9 mouse cellular contexts compared by ENCODE assay signal in genomic region chr2:181392600-181393213, GRCm38 (mm10). TPM values are rescaled to one million over a fixed set of nuclear protein-coding genes. Genes with fewer than 3 reads are reported as not detected.
DNase-seq lines count a peak whose midpoint lies in the region; ATAC-seq and TF ChIP-seq lines count a peak whose summit lies in the region.
"Had no signal": no experiment of that assay in that cellular context is flagged by ENCODE, and none has a peak within 500 bp of the region (broad histone marks: within the 10 kb centered on the region; RNA-seq: fewer than 3 reads in every experiment).

No protein-coding gene starts in this region.

- no peak overlapping the region for H3K4me3 ChIP-seq in MEL (ENCODE audit: control insufficient read depth in 1 of 2, insufficient read depth in 1 of 2, low read depth in 2 of 2, low read length in 2 of 2)
- H3K4me3 ChIP-seq in forebrain, embryonic 16.5 days (replicated peaks; ENCODE audit: low read length), result no peak overlapping the region
- H3K4me3 ChIP-seq in hindbrain, embryonic 11.5 days (ENCODE audit: low read depth, low read length), result no peak overlapping the region
- no peak overlapping the region for H3K4me3 ChIP-seq in lung, embryonic 16.5 days (ENCODE audit: low read length)
- H3K4me3 ChIP-seq: limb, embryonic 12.5 days had no signal

- peak; percentile 84 to 88 (median 86) for TF ChIP-seq CTCF in MEL (IDR thresholded peaks at IDR 0.05 in 2 of 3, conservative IDR thresholded peaks at IDR 0.05 in 1 of 3; ENCODE audit: control insufficient read depth in 1 of 3, insufficient read depth in 1 of 3, low read depth in 2 of 3, low read length in 3 of 3, poor library complexity in 1 of 3, severe bottlenecking in 1 of 3)

- H3K4me2 ChIP-seq in forebrain, embryonic 16.5 days (ENCODE audit: low read length), result no peak overlapping the region
- H3K4me2 ChIP-seq in hindbrain, embryonic 11.5 days (replicated peaks; ENCODE audit: low read depth, low read length), result no peak overlapping the region
- H3K4me2 ChIP-seq in lung, embryonic 16.5 days (ENCODE audit: low read depth, low read length), result no peak overlapping the region
- H3K4me2 ChIP-seq: limb, embryonic 12.5 days had no signal

- ATAC-seq in forebrain, embryonic 16.5 days, result peak; percentile 86
- no peak for ATAC-seq in hindbrain, embryonic 11.5 days (ENCODE audit: low FRiP score)
- ATAC-seq in lung, embryonic 16.5 days (ENCODE audit: low read depth), result peak; percentile 82

- 35% methylated on average over 4 of the region's 4 CpGs for WGBS in forebrain, embryonic 16.5 days
- 37% methylated on average over 4 of the region's 4 CpGs for whole genome bisulfite sequencing in hindbrain, embryonic 11.5 days
- whole genome bisulfite sequencing in lung, embryonic 16.5 days, result 22% methylated on average over 4 of the region's 4 CpGs

- no peak overlapping the region for H3K9ac ChIP-seq in MEL (ENCODE audit: control insufficient read depth, low read depth, low read length, poor library complexity, severe bottlenecking)
- H3K9ac ChIP-seq in forebrain, embryonic 16.5 days (replicated peaks; ENCODE audit: low read depth, low read length), result no peak overlapping the region
- H3K9ac ChIP-seq in hindbrain, embryonic 11.5 days (ENCODE audit: low read depth, low read length), result no peak overlapping the region
- no peak overlapping the region for H3K9ac ChIP-seq in lung, embryonic 16.5 days (ENCODE audit: low read length)
- H3K9ac ChIP-seq: limb, embryonic 12.5 days had no signal

- peak; percentile 84 for DNase-seq in MEL (ENCODE audit: low read depth, low spot score)
- peak; percentile 91 to 92 for DNase-seq in cerebellum, adult 18-20 months
- peak; percentile 89 for DNase-seq in hindbrain, embryonic 11.5 days (ENCODE audit: low spot score)
- peak; percentile 86 for DNase-seq in layer of hippocampus, adult 9-10 months (ENCODE audit: low spot score)
- peak; percentile 80 for DNase-seq in ovary, postnatal 36 days (ENCODE audit: low spot score)
- peak; percentile 82 for DNase-seq in thymus, postnatal 14 days

- TF ChIP-seq POLR2A in MEL (IDR thresholded peaks at IDR 0.05; ENCODE audit: control insufficient read depth in 1 of 2, insufficient read depth in 1 of 2, low read depth in 1 of 2, low read length in 2 of 2, poor library complexity in 1 of 2), result no peak

- no peak overlapping the region for H3K27ac ChIP-seq in MEL (ENCODE audit: control insufficient read depth, low read depth, low read length)
- H3K27ac ChIP-seq in forebrain, embryonic 16.5 days (ENCODE audit: low read length), result no peak overlapping the region
- H3K27ac ChIP-seq in hindbrain, embryonic 11.5 days (ENCODE audit: low read depth, low read length), result no peak overlapping the region
- H3K27ac ChIP-seq in lung, embryonic 16.5 days (ENCODE audit: low read length), result no peak overlapping the region
- H3K27ac ChIP-seq: limb, embryonic 12.5 days had no signal

- no peaks in the 10 kb centered on the region for H3K36me3 ChIP-seq in MEL (ENCODE audit: control insufficient read depth in 1 of 2, insufficient read depth in 2 of 2, low read length in 2 of 2)
- no peaks in the 10 kb centered on the region for H3K36me3 ChIP-seq in forebrain, embryonic 16.5 days (ENCODE audit: control insufficient read depth, insufficient read depth)
- H3K36me3 ChIP-seq in hindbrain, embryonic 11.5 days (ENCODE audit: control insufficient read depth, insufficient read depth, low read length), result no peaks in the 10 kb centered on the region
- no peaks in the 10 kb centered on the region for H3K36me3 ChIP-seq in lung, embryonic 16.5 days (ENCODE audit: control insufficient read depth, insufficient read depth, low read length)

- no peak for TF ChIP-seq EP300 in MEL (IDR thresholded peaks at IDR 0.05; ENCODE audit: low read depth in 1 of 2, low read length in 2 of 2)

- no peaks in the 10 kb centered on the region for H3K4me1 ChIP-seq in MEL (ENCODE audit: control insufficient read depth in 1 of 2, insufficient read depth in 2 of 2, low read length in 2 of 2)
- H3K4me1 ChIP-seq in forebrain, embryonic 16.5 days (replicated peaks; ENCODE audit: control insufficient read depth, insufficient read depth, low read length), result no peaks in the 10 kb centered on the region
- H3K4me1 ChIP-seq in hindbrain, embryonic 11.5 days (replicated peaks; ENCODE audit: control insufficient read depth, insufficient read depth, low read length), result no peaks in the 10 kb centered on the region
- peaks cover 4% of the 10 kb centered on the region for H3K4me1 ChIP-seq in lung, embryonic 16.5 days (replicated peaks; ENCODE audit: control insufficient read depth, insufficient read depth, low read length)
- H3K4me1 ChIP-seq: limb, embryonic 12.5 days had no signal

- peak; percentile 84 for TF ChIP-seq RAD21 in MEL (IDR thresholded peaks at IDR 0.05; ENCODE audit: low read depth, low read length)

- no peaks in the 10 kb centered on the region for H3K9me3 ChIP-seq in MEL (replicated peaks; ENCODE audit: insufficient read depth, low read length)
- H3K9me3 ChIP-seq in forebrain, embryonic 16.5 days (ENCODE audit: control insufficient read depth, low read length), result no peaks in the 10 kb centered on the region
- no peaks in the 10 kb centered on the region for H3K9me3 ChIP-seq in hindbrain, embryonic 11.5 days (ENCODE audit: control insufficient read depth, low read length)
- no peaks in the 10 kb centered on the region for H3K9me3 ChIP-seq in lung, embryonic 16.5 days (ENCODE audit: control insufficient read depth, low read length)
- H3K9me3 ChIP-seq: limb, embryonic 12.5 days had no signal

- no peaks in the 10 kb centered on the region for H3K79me2 ChIP-seq in MEL (ENCODE audit: control insufficient read depth, insufficient read depth, low read length, poor library complexity)

- no peaks in the 10 kb centered on the region; a peak in 1 of 4 replicates for H3K27me3 ChIP-seq in MEL (ENCODE audit: control insufficient read depth in 1 of 2, insufficient read depth in 2 of 2, low read length in 2 of 2)
- H3K27me3 ChIP-seq in forebrain, embryonic 16.5 days (replicated peaks; ENCODE audit: control insufficient read depth, insufficient read depth, low read length), result no peaks in the 10 kb centered on the region
- no peaks in the 10 kb centered on the region for H3K27me3 ChIP-seq in hindbrain, embryonic 11.5 days (ENCODE audit: control insufficient read depth, insufficient read depth, low read length)
- no peaks in the 10 kb centered on the region for H3K27me3 ChIP-seq in lung, embryonic 16.5 days (ENCODE audit: control insufficient read depth, insufficient read depth, low read depth, low read length)
- H3K27me3 ChIP-seq: limb, embryonic 12.5 days had no signal

TF ChIP-seq in MEL, 35 proteins besides CTCF, POLR2A, EP300 and RAD21:
- TF ChIP-seq TAL1 (IDR thresholded peaks at IDR 0.05; ENCODE audit: low read length) (no peak), KAT2A (conservative IDR thresholded peaks at IDR 0.05; ENCODE audit: low read depth, low read length) (no peak), ZC3H11A (IDR thresholded peaks at IDR 0.05; ENCODE audit: low read depth, low read length) (peak; percentile 81), ZNF384 (IDR thresholded peaks at IDR 0.05; ENCODE audit: low read depth, low read length) (no peak), BHLHE40 (IDR thresholded peaks at IDR 0.05; ENCODE audit: borderline replicate concordance, low read depth, low read length) (no peak), USF1 (IDR thresholded peaks at IDR 0.05; ENCODE audit: low read depth, low read length) (no peak), SMC3 (IDR thresholded peaks at IDR 0.05; ENCODE audit: low read depth, low read length) (peak; percentile 95), MYC (IDR thresholded peaks at IDR 0.05; ENCODE audit: low read depth, low read length) (0 out of 2 replicates have a peak, but pooled peaks have one; percentile 11)
TF ChIP-seq in MEL: peak in this region for 3.

RNA-seq across cellular contexts. Expression of gene Lime1, which starts 12.8 kb away (rescaled TPM):
- total RNA-seq in MEL (2012; rRNA removed), result 13.4 and 18.7 TPM in 2 replicates
- 10 to 100 TPM in 1 of 2 experiments, not detected in 1; 27.4 TPM for polyA plus RNA-seq in MEL (2012; ENCODE audit: insufficient read depth in 1 of 2, insufficient read length in 2 of 2, low read depth in 1 of 2, low replicate concordance in 2 of 2, missing spikeins in 1 of 2)
- polyA plus RNA-seq in forebrain, embryonic 16.5 days (2015; fragmentation: Nextera tagmentation; extraction: Ambion mirVana), result 52.1 and 61.1 TPM in 2 replicates
- 20.2 and 20.9 TPM in 2 replicates for polyA plus RNA-seq in hindbrain, embryonic 11.5 days (2014; fragmentation: Nextera tagmentation; extraction: Ambion mirVana)
- polyA plus RNA-seq in lung, embryonic 16.5 days (2015; fragmentation: Nextera tagmentation; extraction: Ambion mirVana), result 20.7 and 24.0 TPM in 2 replicates

RNA-seq across cellular contexts. Expression of gene Arfrp1, which starts 27.5 kb away (rescaled TPM):
- 34.4 and 36.8 TPM in 2 replicates for total RNA-seq in MEL (2012; rRNA removed)
- polyA plus RNA-seq in MEL (2012; ENCODE audit: insufficient read depth in 1 of 2, insufficient read length in 2 of 2, low read depth in 1 of 2, low replicate concordance in 2 of 2, missing spikeins in 1 of 2), result 10 to 100 TPM in 1 of 2 experiments, not detected in 1; 68.8 TPM
- 93.7 and 107 TPM in 2 replicates for polyA plus RNA-seq in forebrain, embryonic 16.5 days (2015; fragmentation: Nextera tagmentation; extraction: Ambion mirVana)
- 51.6 and 55.2 TPM in 2 replicates for polyA plus RNA-seq in hindbrain, embryonic 11.5 days (2014; fragmentation: Nextera tagmentation; extraction: Ambion mirVana)
- polyA plus RNA-seq in lung, embryonic 16.5 days (2015; fragmentation: Nextera tagmentation; extraction: Ambion mirVana), result 60.8 and 62.0 TPM in 2 replicates

RNA-seq across cellular contexts. Expression of gene Zgpat, which starts 28.0 kb away (rescaled TPM):
- 22.5 and 30.7 TPM in 2 replicates for total RNA-seq in MEL (2012; rRNA removed)
- 10 to 100 TPM in 1 of 2 experiments, not detected in 1; 28.0 TPM for polyA plus RNA-seq in MEL (2012; ENCODE audit: insufficient read depth in 1 of 2, insufficient read length in 2 of 2, low read depth in 1 of 2, low replicate concordance in 2 of 2, missing spikeins in 1 of 2)
- 81.6 and 91.5 TPM in 2 replicates for polyA plus RNA-seq in forebrain, embryonic 16.5 days (2015; fragmentation: Nextera tagmentation; extraction: Ambion mirVana)
- 33.4 and 38.1 TPM in 2 replicates for polyA plus RNA-seq in hindbrain, embryonic 11.5 days (2014; fragmentation: Nextera tagmentation; extraction: Ambion mirVana)
- polyA plus RNA-seq in lung, embryonic 16.5 days (2015; fragmentation: Nextera tagmentation; extraction: Ambion mirVana), result 39.2 and 39.4 TPM in 2 replicates
